Mouse (Mus musculus) telencephalon, adult 2 months (tissue): ENCODE measurements around the gene E030018B13Rik.
A peak's percentile ranks its signal among the peaks of the same experiment; 100 is the strongest.

Experiments
- DNase-seq: peaks from one replicate; pipeline ENCODE4 v3.0.0-alpha.2; 2011; ENCODE audit warnings: low read depth, low spot score

Gene E030018B13Rik

DNA sequence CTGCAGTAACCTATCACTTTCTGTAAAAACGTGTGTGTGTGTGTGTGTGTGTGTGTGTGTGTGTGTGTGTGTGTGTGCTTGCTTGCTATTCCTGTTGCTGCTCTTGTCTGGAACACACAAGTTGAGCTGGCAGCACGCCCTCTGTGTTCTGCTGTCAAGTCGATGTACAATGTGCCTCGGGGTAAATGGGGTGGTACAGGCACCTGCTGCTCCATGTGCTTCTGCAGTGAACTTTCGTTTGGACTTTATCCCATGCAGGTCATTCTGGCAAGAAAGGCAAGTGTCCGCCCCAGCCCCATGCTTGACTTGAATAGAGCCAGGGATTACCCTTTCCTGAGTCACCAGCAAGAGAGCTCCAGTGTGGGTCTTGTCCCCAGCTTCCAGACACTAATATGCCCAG, 1.0 kb downstream of the E030018B13Rik start:
- peak; percentile 62 for DNase-seq

GRCm38 (mm10) chr7:63918771-63919768, 2.4 kb downstream of the E030018B13Rik start:
- no peak for DNase-seq

- DNase-seq: no peak
Observed at GRCm38 (mm10) chr7:63921909-63922562, 5.4 kb downstream of the E030018B13Rik start.

GRCm38 (mm10) chr7:63922571-63922970, 5.9 kb downstream of the E030018B13Rik start:
- no peak for DNase-seq

- no peak for DNase-seq
Observed at GRCm38 (mm10) chr7:63922975-63923374, 6.3 kb downstream of the E030018B13Rik start.

GRCm38 (mm10) chr7:63924151-63924550, 7.5 kb downstream of the E030018B13Rik start:
- DNase-seq: no peak

DNA sequence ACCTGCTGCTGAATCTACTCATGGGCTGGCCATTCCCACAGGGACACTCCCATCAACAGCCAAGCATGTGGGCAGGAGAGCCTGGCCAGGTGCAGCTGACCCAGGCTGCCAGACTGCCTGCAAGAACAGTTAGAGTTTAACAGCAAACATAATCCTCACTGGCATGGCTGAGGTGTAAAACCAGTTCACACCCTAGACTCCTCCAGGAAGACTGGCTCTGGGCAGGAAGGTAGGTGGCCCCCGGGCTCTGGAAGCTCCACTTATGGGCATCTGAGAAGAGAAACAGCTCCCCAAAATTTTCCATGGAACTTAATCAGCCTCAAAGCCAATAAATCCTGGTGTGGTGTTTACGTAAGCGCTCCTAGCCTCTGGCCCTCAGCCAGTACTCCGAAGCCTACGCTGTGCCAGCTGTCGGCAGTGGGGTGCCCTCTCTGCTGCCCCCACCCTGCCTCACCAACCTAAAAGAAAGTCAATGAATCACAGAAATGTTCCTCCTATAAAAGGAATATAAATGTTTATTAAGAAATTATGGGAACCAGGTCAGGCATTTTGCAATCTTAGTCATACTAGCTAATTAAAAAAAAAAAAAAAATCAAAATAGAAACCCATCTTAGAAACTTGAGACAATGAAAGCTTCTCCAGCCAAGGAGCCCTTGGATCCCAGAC, 8.2 kb downstream of the E030018B13Rik start:
- DNase-seq: peak; percentile 81

- peak; percentile 93 for DNase-seq
Observed at GRCm38 (mm10) chr7:63925413-63926360, 9.0 kb downstream of the E030018B13Rik start.

- no peak for DNase-seq
Observed at GRCm38 (mm10) chr7:63926492-63926891, 9.8 kb downstream of the E030018B13Rik start.

DNA sequence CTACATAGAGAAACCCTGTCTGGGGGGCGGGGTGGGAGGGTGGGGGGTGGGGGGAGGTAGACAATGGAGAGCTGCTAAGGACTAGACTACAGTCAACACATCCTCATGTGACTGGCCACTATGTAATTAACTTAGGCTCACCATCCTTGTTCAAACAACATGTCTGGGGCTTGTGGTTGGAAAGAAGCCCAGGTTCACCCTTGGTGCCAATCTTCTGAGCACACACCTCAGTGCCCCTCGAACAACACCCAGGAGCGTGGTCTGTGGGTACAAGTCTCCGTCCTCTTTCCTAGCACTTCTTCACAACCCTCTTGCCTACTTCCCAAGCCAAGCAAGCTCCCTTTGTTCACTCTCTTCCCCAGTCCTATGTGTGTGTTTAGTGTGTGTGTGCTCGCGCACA, 10.5 kb downstream of the E030018B13Rik start:
- no peak for DNase-seq

DNA sequence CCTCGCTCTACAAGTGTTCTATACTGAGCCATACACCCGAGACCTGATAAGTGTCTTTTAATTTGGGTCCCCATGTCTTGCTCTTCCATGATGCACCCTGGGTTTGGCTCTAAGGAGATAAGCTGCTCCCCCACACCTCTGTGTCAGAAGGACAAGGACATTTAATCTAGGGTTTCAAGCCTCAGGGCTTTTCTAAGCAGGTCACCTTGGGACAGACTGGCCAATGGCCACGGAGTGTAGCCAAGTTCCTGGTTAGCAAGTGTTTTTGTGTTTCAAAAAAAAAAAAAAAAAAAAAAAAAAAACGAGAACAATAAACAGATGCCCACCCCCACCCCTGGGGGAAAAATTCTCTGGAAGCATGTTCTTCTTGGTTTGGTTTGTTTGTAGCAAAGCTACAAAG, 12.4 kb downstream of the E030018B13Rik start:
- no peak for DNase-seq

DNA sequence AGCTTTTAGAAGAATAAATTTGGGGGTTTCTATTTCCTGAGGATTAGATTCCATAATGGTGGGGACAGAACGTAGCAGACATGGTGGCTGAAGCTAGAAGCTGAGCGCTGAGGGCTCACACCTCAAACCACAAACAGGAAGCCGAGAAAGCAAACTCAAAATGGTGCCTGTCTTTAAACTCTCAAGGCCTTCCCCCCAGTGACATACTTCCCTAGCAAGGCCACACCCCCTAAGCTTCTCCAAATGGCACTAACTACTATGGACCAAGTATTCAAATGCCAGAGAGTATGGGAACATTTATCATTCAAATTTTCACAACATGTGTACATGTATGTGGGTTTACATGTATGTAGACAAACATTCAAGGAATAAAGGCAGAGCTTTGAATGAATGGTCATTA, 13.5 kb downstream of the E030018B13Rik start:
- DNase-seq: no peak

DNA sequence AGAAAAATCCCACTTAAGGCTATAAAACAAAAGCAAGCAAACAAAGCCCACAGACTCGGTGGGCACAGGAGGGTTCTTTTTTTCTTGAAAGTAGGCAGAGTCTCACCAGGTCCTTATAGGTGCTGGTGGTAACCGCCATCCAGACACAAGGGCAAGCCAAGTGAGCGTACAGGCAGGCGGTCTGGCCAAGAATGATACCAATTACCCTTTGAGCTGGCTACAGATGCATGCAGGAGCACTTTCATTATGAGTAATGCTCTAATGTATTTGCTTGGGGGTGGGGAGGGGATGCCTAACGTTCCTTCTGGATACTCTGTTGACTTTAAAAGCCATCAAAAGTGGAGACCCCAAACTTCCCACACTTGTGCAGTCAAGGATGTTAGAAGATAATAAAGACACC, 14.1 kb downstream of the E030018B13Rik start:
- DNase-seq: no peak

GRCm38 (mm10) chr7:63932461-63932860, 15.8 kb downstream of the E030018B13Rik start:
- DNase-seq: no peak

- no peak for DNase-seq
Observed at GRCm38 (mm10) chr7:63933905-63934304, 17.2 kb downstream of the E030018B13Rik start.

GRCm38 (mm10) chr7:63934530-63934929, 17.9 kb downstream of the E030018B13Rik start:
- no peak for DNase-seq

DNA sequence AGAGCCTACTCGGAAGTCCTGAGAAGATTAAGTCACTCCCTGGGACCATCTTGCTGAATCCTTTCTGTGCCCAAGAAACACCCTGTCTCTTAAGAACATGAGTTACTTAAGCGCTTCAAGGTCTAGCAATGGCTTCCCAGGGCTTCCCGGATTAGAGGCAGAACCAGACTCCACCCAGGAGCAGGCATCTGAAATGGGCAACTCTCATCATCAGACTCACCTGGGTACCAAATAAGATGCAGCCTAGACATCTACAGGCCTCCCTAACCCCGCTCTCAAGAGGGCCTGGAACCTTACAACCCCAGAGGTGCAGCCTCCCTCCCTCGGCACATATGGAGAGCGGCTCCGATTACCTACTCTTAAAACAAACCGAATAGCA, 19.1 kb downstream of the E030018B13Rik start:
- no peak for DNase-seq

DNA sequence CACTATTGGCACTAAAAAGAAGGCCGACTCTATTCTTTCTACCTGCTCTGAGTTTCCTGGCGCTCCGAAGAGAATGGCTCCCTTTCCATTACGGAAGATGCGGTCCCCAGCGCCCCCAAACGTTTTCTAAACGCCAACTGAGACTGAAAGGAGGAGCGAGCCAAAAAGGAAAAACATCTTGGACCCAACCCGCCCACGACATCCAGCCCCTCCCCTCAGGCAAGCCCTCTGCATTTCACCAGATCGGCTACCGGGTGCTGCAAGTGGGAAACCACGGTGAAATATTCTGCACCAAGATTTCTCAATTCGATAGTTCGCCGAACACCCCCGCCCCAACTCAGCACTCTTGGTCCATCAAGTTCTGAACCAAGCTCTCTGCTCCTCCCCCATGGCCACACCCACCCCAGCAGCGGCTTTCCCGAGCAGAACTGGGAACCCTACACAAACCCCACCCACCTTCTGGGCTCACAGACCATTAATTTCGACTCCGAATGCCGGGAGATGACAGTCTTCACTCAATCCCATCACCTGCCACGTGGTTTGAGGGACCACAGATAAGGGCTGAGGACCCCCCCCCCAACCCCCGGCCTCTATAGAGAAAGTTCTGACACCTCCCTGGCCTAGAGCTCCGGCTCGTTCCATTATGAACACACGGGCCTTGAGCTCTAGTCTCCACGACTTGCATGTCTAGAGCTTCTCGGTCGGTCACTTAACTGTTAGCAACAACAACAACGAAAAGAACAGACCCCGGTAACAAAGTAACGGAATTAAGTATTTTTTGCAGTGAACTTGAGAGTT, 19.7 kb downstream of the E030018B13Rik start:
- peak; percentile 78 for DNase-seq

GRCm38 (mm10) chr7:63936986-63937235, 20.3 kb downstream of the E030018B13Rik start:
- no peak for DNase-seq

- no peak for DNase-seq
Observed at GRCm38 (mm10) chr7:63937236-63938065, 20.8 kb downstream of the E030018B13Rik start.
